Mouse (Mus musculus) spleen, adult 2 months (tissue): ENCODE results near the gene BC049352.

Experiments
- CTCF ChIP-seq: fragments of 200-500 bp; IDR thresholded peaks from 2 replicates; pipeline ENCODE4 v1.5.1; 2011; ENCODE audit warnings: mild to moderate bottlenecking, inconsistent platforms; ENCODE audit not compliant: insufficient read depth, insufficient read length, insufficient replicate concordance; ENCODE audit errors: extremely low read depth
- POLR2A ChIP-seq: fragments of 200-500 bp; IDR thresholded peaks from 2 replicates; pipeline ENCODE4 v1.6.1; 2011; ENCODE audit warnings: low read depth, low read length, inconsistent platforms

DNA sequence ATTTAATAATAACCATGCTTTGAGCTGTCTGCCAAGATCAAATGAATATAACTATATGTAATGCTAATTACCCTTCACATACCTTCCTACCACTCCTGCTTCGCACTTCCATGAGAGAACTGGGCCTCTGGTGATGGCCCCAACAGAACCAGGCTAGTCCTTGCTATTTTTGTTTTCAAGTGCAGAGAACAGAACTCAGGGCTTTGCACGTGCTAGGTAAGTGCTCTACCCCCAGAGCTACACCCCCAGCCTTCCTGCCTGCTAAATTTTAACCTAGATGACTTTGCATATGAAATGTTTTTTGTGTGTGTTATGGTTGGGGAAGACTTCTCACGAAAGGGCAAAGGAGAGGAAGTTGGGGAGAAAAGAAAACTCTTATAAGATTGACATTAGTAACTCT is 714 bp downstream of the BC049352 start:
- TF ChIP-seq CTCF = no peak
- no peak for TF ChIP-seq POLR2A
